Mouse (Mus musculus) hindbrain, postnatal 0 days (tissue): ENCODE measurements at regions not wholly inside any gene's neighbourhood (a gene's known extent, or its start where the extent isn't known, plus 50 kb on each side); places are given as distances from the start of the nearest gene placed in this dataset.

Source experiments
- ATAC-seq: fragments of 200-750 bp; cut with Nextera tagmentation; 2 replicates; pipeline ENCODE4 v1.8.0; 2017; ENCODE audit warnings: mild to moderate bottlenecking, moderate TSS enrichment, moderate library complexity
- DNase-seq: peaks from one replicate; pipeline ENCODE4 v3.0.0-alpha.2; 2015; ENCODE audit warnings: low spot score
- H3K27ac ChIP-seq: fragments of 300-500 bp; sonication (generic); 2 replicates; pipeline ENCODE4 v1.5.1; 2014; ENCODE audit warnings: mild to moderate bottlenecking
- H3K27me3 ChIP-seq: fragments of 300-500 bp; sonication (generic); 2 replicates; pipeline ENCODE4 v1.6.1; 2014; ENCODE audit warnings: low read length, mixed read lengths; ENCODE audit not compliant: insufficient read depth
- H3K36me3 ChIP-seq: fragments of 300-500 bp; sonication (generic); 2 replicates; pipeline ENCODE4 v1.6.1; 2014; ENCODE audit warnings: low read length, mixed read lengths; ENCODE audit not compliant: insufficient read depth
- H3K4me1 ChIP-seq: fragments of 300-500 bp; sonication (generic); 2 replicates; pipeline ENCODE4 v1.6.1; 2014; ENCODE audit warnings: antibody characterized with exemption, low read length, mixed read lengths; ENCODE audit not compliant: insufficient read depth
- H3K4me2 ChIP-seq: fragments of 300-500 bp; sonication (generic); 2 replicates; pipeline ENCODE4 v1.6.1; 2014; ENCODE audit warnings: low read depth, mild to moderate bottlenecking, low read length, moderate library complexity, mixed read lengths
- H3K4me3 ChIP-seq: fragments of 300-500 bp; sonication (generic); 2 replicates; pipeline ENCODE4 v1.5.1; 2014; ENCODE audit warnings: low read length
- H3K9ac ChIP-seq: fragments of 300-500 bp; sonication (generic); replicated peaks from 2 replicates; pipeline ENCODE4 v1.6.1; 2014; ENCODE audit warnings: mild to moderate bottlenecking, low read length, moderate library complexity, mixed read lengths
- H3K9me3 ChIP-seq: fragments of 300-500 bp; sonication (generic); 2 replicates; pipeline ENCODE4 v1.6.1; 2016; ENCODE audit warnings: low read length, mixed read lengths
- CTCF ChIP-seq: IDR thresholded peaks from 2 replicates; pipeline ENCODE4 v1.5.1; 2016; ENCODE audit warnings: antibody characterized with exemption, control low read depth, low read depth
- WGBS: fragments of 180-500 bp; shearing (Covaris S2); extraction: QIAGEN DNeasy Blood & Tissue Kit; methylation state at CpG from one replicate; pipeline ENCODE4 v1.1.7; 2014; 5-methylcytosine and 5-hydroxymethylcytosine counted together

GRCm38 (mm10) chr2:82455743-82456142 lies 402.7 kb downstream of the Zfp804a start:
- peak; percentile 42 for DNase-seq
- WGBS = 73% methylated on average over 3 of the region's 3 CpGs
- Histone ChIP-seq H3K9me3 (no peaks in the 10 kb centered on the region), H3K27me3 (no peaks in the 10 kb centered on the region), H3K4me2 (no peak overlapping the region), H3K9ac (no peak overlapping the region), H3K27ac (no peak overlapping the region), H3K4me1 (no peaks in the 10 kb centered on the region), H3K36me3 (no peaks in the 10 kb centered on the region), H3K4me3 (no peak overlapping the region)
- ATAC-seq = no peak
- TF ChIP-seq CTCF = no peak
